Mouse (Mus musculus) MEL (cell line): ENCODE data around the gene Inpp5d.

Source experiments
- CTCF ChIP-seq, 3 experiments: IDR thresholded peaks in 2 of 3; conservative IDR thresholded peaks in 1 of 3; 2 replicates each; pipeline ENCODE4 v1.5.1; 2011 to 2012; ENCODE audit warnings: low read length in 3 of 3, low read depth in 2 of 3, mild to moderate bottlenecking in 2 of 3, improper control_type of control experiment in 1 of 3, inconsistent platforms in 1 of 3, mixed read lengths in 1 of 3, moderate library complexity in 1 of 3; ENCODE audit not compliant: control insufficient read depth in 1 of 3, insufficient read depth in 1 of 3, poor library complexity in 1 of 3, severe bottlenecking in 1 of 3
- EP300 ChIP-seq, 2 experiments: IDR thresholded peaks; 2 replicates each; pipeline ENCODE4 v1.6.1; 2011; ENCODE audit warnings: improper control_type of control experiment in 2 of 2, low read length in 2 of 2, low read depth in 1 of 2, mild to moderate bottlenecking in 1 of 2
- GATA1 ChIP-seq: IDR thresholded peaks from 2 replicates; pipeline ENCODE4 v1.6.1; 2011; ENCODE audit warnings: low read depth, low read length, improper control_type of control experiment
- HCFC1 ChIP-seq: IDR thresholded peaks from 2 replicates; pipeline ENCODE4 v1.6.1; 2012; ENCODE audit warnings: low read depth, mild to moderate bottlenecking, inconsistent platforms, low read length, improper control_type of control experiment, moderate library complexity
- KAT2A ChIP-seq: conservative IDR thresholded peaks from 2 replicates; pipeline ENCODE4 v1.6.1; 2012; ENCODE audit warnings: low read depth, low read length, improper control_type of control experiment, inconsistent platforms
- MAX ChIP-seq: IDR thresholded peaks from 2 replicates; pipeline ENCODE4 v1.6.1; 2011; ENCODE audit warnings: low read length, improper control_type of control experiment
- NELFE ChIP-seq: IDR thresholded peaks from 2 replicates; pipeline ENCODE4 v1.6.1; 2011; ENCODE audit warnings: low read depth, low read length, improper control_type of control experiment
- POLR2A ChIP-seq, 2 experiments: IDR thresholded peaks; 2 replicates each; pipeline ENCODE4 v1.6.1; 2011 to 2012; ENCODE audit warnings: low read length in 2 of 2, mild to moderate bottlenecking in 2 of 2, control low read depth in 1 of 2, improper control_type of control experiment in 1 of 2, low read depth in 1 of 2, moderate library complexity in 1 of 2; ENCODE audit not compliant: control insufficient read depth in 1 of 2, insufficient read depth in 1 of 2, poor library complexity in 1 of 2
- RAD21 ChIP-seq: IDR thresholded peaks from 2 replicates; pipeline ENCODE4 v1.6.1; 2011; ENCODE audit warnings: mild to moderate bottlenecking, low read depth, low read length, improper control_type of control experiment
- USF1 ChIP-seq: IDR thresholded peaks from 2 replicates; pipeline ENCODE4 v1.6.1; 2014; ENCODE audit warnings: low read depth, mild to moderate bottlenecking, inconsistent platforms, low read length, improper control_type of control experiment, moderate library complexity
- USF2 ChIP-seq, 2 experiments: IDR thresholded peaks; 2 replicates each; pipeline ENCODE4 v1.6.1; 2011 to 2012; ENCODE audit warnings: improper control_type of control experiment in 2 of 2, low read length in 2 of 2, borderline replicate concordance in 1 of 2, inconsistent platforms in 1 of 2, low read depth in 1 of 2, mild to moderate bottlenecking in 1 of 2; ENCODE audit not compliant: insufficient read depth in 1 of 2

GRCm38 (mm10) chr1:87709020-87709419 is 88.9 kb downstream of the Inpp5d start:
- TF ChIP-seq KAT2A (no peak), EP300 (IDR thresholded peaks at IDR 0.05; ENCODE audit: low read depth in 1 of 2, low read length in 2 of 2) (no peak), CTCF (IDR thresholded peaks at IDR 0.05 in 2 of 3, conservative IDR thresholded peaks at IDR 0.05 in 1 of 3; ENCODE audit: control insufficient read depth in 1 of 3, insufficient read depth in 1 of 3, low read depth in 2 of 3, low read length in 3 of 3, poor library complexity in 1 of 3, severe bottlenecking in 1 of 3) (no peak), MAX (no peak), HCFC1 (no peak), USF2 (IDR thresholded peaks at IDR 0.05; ENCODE audit: borderline replicate concordance in 1 of 2, insufficient read depth in 1 of 2, low read depth in 1 of 2, low read length in 2 of 2) (no peak), POLR2A (IDR thresholded peaks at IDR 0.05; ENCODE audit: control insufficient read depth in 1 of 2, insufficient read depth in 1 of 2, low read depth in 1 of 2, low read length in 2 of 2, poor library complexity in 1 of 2) (no peak), USF1 (no peak), GATA1 (no peak), RAD21 (no peak), NELFE (no peak)
